Mouse (Mus musculus) leukemia stem cell, adult 10-12 weeks (primary cell): Measurements from ENCODE around the gene Gm12258. TPM values are rescaled to one million over a fixed set of nuclear protein-coding genes. Genes with fewer than 3 reads are reported as not detected.

Experiments used
- polyA plus RNA-seq: library from polyadenylated mRNA; stranded (reverse); fragments of >175 nt; gene quantifications from 2 replicates; pipeline ENCODE4 v1.2.3, GENCODE M21; 2012; ENCODE audit warnings: low replicate concordance

Gm12258 gene
- 0.10 and 0.71 TPM in 2 replicates for polyA plus RNA-seq

GRCm38 (mm10) chr11:58846919-58847461 lies at the start of gene Gm12258:
Gene Gm12258, plus strand, starts transcription at chr11:58847158.

GRCm38 (mm10) chr11:58801558-58802228 lies 45.3 kb upstream of the Gm12258 start, which contains the start of gene Fam183b:
Gene Fam183b, minus strand, starts transcription at chr11:58801960.

GRCm38 (mm10) chr11:58814700-58815099 lies 32.3 kb upstream of the Gm12258 start, which contains the start of gene Olfr313:
Gene Olfr313, plus strand, starts transcription at chr11:58815000.

GRCm38 (mm10) chr11:58828937-58829336 lies 18.0 kb upstream of the Gm12258 start, which contains the start of gene Olfr312:
Gene Olfr312, plus strand, starts transcription at chr11:58829237.

GRCm38 (mm10) chr11:58838951-58839350 lies 8.0 kb upstream of the Gm12258 start, which contains the start of gene Olfr311:
Gene Olfr311, plus strand, starts transcription at chr11:58839251.

GRCm38 (mm10) chr11:58867039-58867953 lies 20.3 kb downstream of the Gm12258 start, which contains the start of gene 2810021J22Rik:
Gene 2810021J22Rik, plus strand, starts transcription at chr11:58867216.

GRCm38 (mm10) chr11:58903511-58904409 lies 56.8 kb downstream of the Gm12258 start, which contains the start of gene Zfp39:
Gene Zfp39, minus strand, starts transcription at chr11:58904225.

Other genes with a start within 250 kb of the Gm12258 start
- not detected in 2 replicates for gene 2210407C18Rik, start 231.1 kb upstream of the Gm12258 start, polyA plus RNA-seq
- gene Olfr323, start 216.7 kb upstream of the Gm12258 start, polyA plus RNA-seq: not detected in 2 replicates
- 6.6 and 10.6 TPM in 2 replicates for gene Trim58, start 206.7 kb upstream of the Gm12258 start, polyA plus RNA-seq
- not detected in 2 replicates for gene Olfr322, start 188.4 kb upstream of the Gm12258 start, polyA plus RNA-seq
- gene Olfr320, start 166.1 kb upstream of the Gm12258 start, polyA plus RNA-seq: not detected in 2 replicates
- gene Olfr319, start 148.0 kb upstream of the Gm12258 start, polyA plus RNA-seq: not detected in 2 replicates
- gene Olfr318, start 123.1 kb upstream of the Gm12258 start, polyA plus RNA-seq: not detected in 2 replicates
- not detected in 2 replicates for gene Olfr317, start 107.9 kb upstream of the Gm12258 start, polyA plus RNA-seq
- gene Olfr316, start 94.4 kb upstream of the Gm12258 start, polyA plus RNA-seq: not detected in 2 replicates
- gene Olfr315, start 74.0 kb upstream of the Gm12258 start, polyA plus RNA-seq: not detected in 2 replicates
- gene Olfr314, start 64.2 kb upstream of the Gm12258 start, polyA plus RNA-seq: not detected in 2 replicates
- gene Fam183b, start 45.2 kb upstream of the Gm12258 start, polyA plus RNA-seq: not detected in 2 replicates
- gene Olfr313, start 32.2 kb upstream of the Gm12258 start, polyA plus RNA-seq: not detected in 2 replicates
- not detected in 2 replicates for gene Olfr312, start 17.9 kb upstream of the Gm12258 start, polyA plus RNA-seq
- gene Olfr311, start 7.9 kb upstream of the Gm12258 start, polyA plus RNA-seq: not detected in 2 replicates
- gene 2810021J22Rik, start 20.1 kb downstream of the Gm12258 start, polyA plus RNA-seq: 0.43 TPM in 1 of 2 replicates, not detected in the other
- 0.25 and 0.43 TPM in 2 replicates for gene Zfp39, start 57.1 kb downstream of the Gm12258 start, polyA plus RNA-seq
- 52.1 and 76.9 TPM in 2 replicates for gene Btnl10, start 70.8 kb downstream of the Gm12258 start, polyA plus RNA-seq
- gene Rnf187, start 91.8 kb downstream of the Gm12258 start, polyA plus RNA-seq: 629 and 745 TPM in 2 replicates
- 8.1 and 47.9 TPM in 2 replicates for gene Hist3h2ba, start 101.8 kb downstream of the Gm12258 start, polyA plus RNA-seq
- 8.3 and 12.0 TPM in 2 replicates for gene Hist3h2a, start 107.5 kb downstream of the Gm12258 start, polyA plus RNA-seq
- gene Trim17, start 107.5 kb downstream of the Gm12258 start, polyA plus RNA-seq: 0.18 TPM in 1 of 2 replicates, not detected in the other
- 53.8 and 55.6 TPM in 2 replicates for gene Trim11, start 130.9 kb downstream of the Gm12258 start, polyA plus RNA-seq